In genomic region chr9:18431687-18432086, GRCm38 (mm10) we compare ENCODE assay signal across 14 mouse cellular contexts. TPM values are rescaled to one million over a fixed set of nuclear protein-coding genes. Genes with fewer than 3 reads are reported as not detected.
DNase-seq lines count a peak whose midpoint lies in the region; ATAC-seq and TF ChIP-seq lines count a peak whose summit lies in the region.
"Had no signal": no experiment of that assay in that cellular context is flagged by ENCODE, and none has a peak within 500 bp of the region (broad histone marks: within the 10 kb centered on the region; RNA-seq: fewer than 3 reads in every experiment).

No protein-coding gene starts in this region.

- no peak overlapping the region for H3K4me2 ChIP-seq in midbrain, postnatal 0 days (ENCODE audit: low read depth, low read length, poor library complexity, severe bottlenecking)
- H3K4me2 ChIP-seq: liver, embryonic 13.5 days had no signal

- H3K9me3 ChIP-seq in midbrain, postnatal 0 days (ENCODE audit: low read length) = no peaks in the 10 kb centered on the region
- H3K9me3 ChIP-seq in midbrain, embryonic 10.5 days (replicated peaks) = no peaks in the 10 kb centered on the region
- H3K9me3 ChIP-seq: liver, embryonic 13.5 days had no signal

- H3K4me3 ChIP-seq in midbrain, postnatal 0 days (ENCODE audit: low read depth, low read length) = no peak overlapping the region
- no peak overlapping the region for H3K4me3 ChIP-seq in midbrain, embryonic 10.5 days
- H3K4me3 ChIP-seq: liver, embryonic 13.5 days had no signal

- peak; percentile 9 for DNase-seq in adrenal gland, adult 2 months
- DNase-seq in adrenal gland, adult 18-20 months (ENCODE audit: low spot score in 2 of 2) = no peak
- peak; percentile 5 to 32 for DNase-seq in heart, adult 18-20 months
- DNase-seq in heart, adult 8-10 months (ENCODE audit: low spot score) = no peak
- DNase-seq in midbrain, postnatal 0 days (ENCODE audit: low spot score) = peak; percentile 40
- DNase-seq in midbrain, embryonic 10.5 days (ENCODE audit: low spot score) = no peak
- peak; percentile 1 to 7 for DNase-seq in layer of hippocampus, postnatal 36 days
- DNase-seq in embryo, embryonic 10.5 days (ENCODE audit: low spot score) = no peak
- DNase-seq: gastrocnemius, postnatal 25 days; kidney, postnatal 36 days; liver, embryonic 13.5 days; thymus, postnatal 4 days had no signal

- H3K27ac ChIP-seq in midbrain, postnatal 0 days (ENCODE audit: low read depth, low read length) = no peak overlapping the region
- no peak overlapping the region for H3K27ac ChIP-seq in midbrain, embryonic 10.5 days (replicated peaks)
- H3K27ac ChIP-seq: liver, embryonic 13.5 days had no signal

- 80% methylated on average over 10 of the region's 10 CpGs for WGBS in midbrain, postnatal 0 days
- 90% methylated on average over 10 of the region's 10 CpGs for WGBS in midbrain, embryonic 10.5 days

- H3K9ac ChIP-seq in midbrain, postnatal 0 days (replicated peaks; ENCODE audit: low read length, poor library complexity, severe bottlenecking) = no peak overlapping the region
- H3K9ac ChIP-seq: liver, embryonic 13.5 days had no signal

- TF ChIP-seq CTCF in midbrain, postnatal 0 days (IDR thresholded peaks at IDR 0.05) = no peak

- no peaks in the 10 kb centered on the region for H3K27me3 ChIP-seq in midbrain, postnatal 0 days (ENCODE audit: insufficient read depth, low read length)
- H3K27me3 ChIP-seq in midbrain, embryonic 10.5 days (ENCODE audit: low read depth, poor library complexity, severe bottlenecking) = no peaks in the 10 kb centered on the region
- H3K27me3 ChIP-seq: liver, embryonic 13.5 days had no signal

- no peaks in the 10 kb centered on the region for H3K4me1 ChIP-seq in midbrain, postnatal 0 days (ENCODE audit: insufficient read depth, low read length)
- H3K4me1 ChIP-seq in midbrain, embryonic 10.5 days = no peaks in the 10 kb centered on the region
- H3K4me1 ChIP-seq: liver, embryonic 13.5 days had no signal

- ATAC-seq in midbrain, postnatal 0 days (ENCODE audit: low FRiP score) = no peak

- H3K36me3 ChIP-seq in midbrain, postnatal 0 days (ENCODE audit: insufficient read depth, low read length) = no peaks in the 10 kb centered on the region
- H3K36me3 ChIP-seq in midbrain, embryonic 10.5 days = no peaks in the 10 kb centered on the region
- H3K36me3 ChIP-seq: liver, embryonic 13.5 days had no signal

RNA-seq across cellular contexts. Expression of gene Mbd3l2, which starts 1.2 kb away (rescaled TPM):
- total RNA-seq in adrenal gland, adult 2 months (2021) = not detected
- polyA plus RNA-seq in adrenal gland, adult 2 months (2012; rRNA removed) = not detected in 2 replicates
- total RNA-seq in adrenal gland, adult 18-20 months (2021) = not detected
- total RNA-seq in heart, adult 18-20 months (2021) = not detected
- not detected for total RNA-seq in heart, adult 8-10 months (2022)
- not detected in 2 replicates for total RNA-seq in midbrain, postnatal 0 days (2014; rRNA removed)
- not detected in 2 replicates for polyA plus RNA-seq in midbrain, postnatal 0 days (2015; fragmentation: Nextera tagmentation; extraction: Ambion mirVana)
- polyA plus RNA-seq in midbrain, embryonic 10.5 days (2016; fragmentation: Nextera tagmentation; extraction: Ambion mirVana) = not detected in 2 replicates
- total RNA-seq in layer of hippocampus, postnatal 36 days (2021) = not detected
- total RNA-seq: gastrocnemius, postnatal 25 days; MEL had no signal
- polyA plus RNA-seq: liver, embryonic 13.5 days had no signal

RNA-seq across cellular contexts. Expression of gene Ubtfl1, which starts 27.5 kb away (rescaled TPM):
- total RNA-seq in adrenal gland, adult 2 months (2021) = not detected
- polyA plus RNA-seq in adrenal gland, adult 2 months (2012; rRNA removed) = not detected in 2 replicates
- total RNA-seq in adrenal gland, adult 18-20 months (2021) = not detected
- not detected for total RNA-seq in heart, adult 18-20 months (2021)
- total RNA-seq in heart, adult 8-10 months (2022) = not detected
- total RNA-seq in midbrain, postnatal 0 days (2014; rRNA removed) = not detected in 2 replicates
- not detected in 2 replicates for polyA plus RNA-seq in midbrain, postnatal 0 days (2015; fragmentation: Nextera tagmentation; extraction: Ambion mirVana)
- polyA plus RNA-seq in midbrain, embryonic 10.5 days (2016; fragmentation: Nextera tagmentation; extraction: Ambion mirVana) = not detected in 2 replicates
- not detected for total RNA-seq in layer of hippocampus, postnatal 36 days (2021)
- total RNA-seq: gastrocnemius, postnatal 25 days; MEL had no signal
- polyA plus RNA-seq: liver, embryonic 13.5 days; neural tube, embryonic 14.5 days had no signal

RNA-seq across cellular contexts. Expression of gene Naalad2, which starts 28.9 kb away (rescaled TPM):
- 1 to 10 TPM; 4.0 TPM for total RNA-seq in adrenal gland, adult 2 months (2021)
- 0.09 and 0.20 TPM in 2 replicates for polyA plus RNA-seq in adrenal gland, adult 2 months (2012; rRNA removed)
- total RNA-seq in adrenal gland, adult 18-20 months (2021) = 1 to 10 TPM; 4.2 to 4.6 TPM
- total RNA-seq in heart, adult 18-20 months (2021) = 1 to 10 TPM; 6.1 to 6.6 TPM
- 1 to 10 TPM; 5.5 to 7.9 (median 6.3) TPM for total RNA-seq in heart, adult 8-10 months (2022)
- total RNA-seq in midbrain, postnatal 0 days (2014; rRNA removed) = 1.9 and 2.1 TPM in 2 replicates
- 0.94 and 1.9 TPM in 2 replicates for polyA plus RNA-seq in midbrain, postnatal 0 days (2015; fragmentation: Nextera tagmentation; extraction: Ambion mirVana)
- 1.3 and 1.6 TPM in 2 replicates for polyA plus RNA-seq in midbrain, embryonic 10.5 days (2016; fragmentation: Nextera tagmentation; extraction: Ambion mirVana)
- 1 to 10 TPM in 1 of 2 experiments, under 1 TPM in 1; 0.47 to 1.0 TPM for total RNA-seq in layer of hippocampus, postnatal 36 days (2021)

RNA-seq across cellular contexts. Expression of gene Zfp558, which starts 46.4 kb away (rescaled TPM):
- total RNA-seq in adrenal gland, adult 2 months (2021) = 1 to 10 TPM in 1 of 2 experiments, under 1 TPM in 1; 0.69 to 1.3 TPM
- not detected in 2 replicates for polyA plus RNA-seq in adrenal gland, adult 2 months (2012; rRNA removed)
- total RNA-seq in adrenal gland, adult 18-20 months (2021) = 1 to 10 TPM in 1 of 2 experiments, under 1 TPM in 1; 0.60 to 1.4 TPM
- total RNA-seq in heart, adult 18-20 months (2021) = 1 to 10 TPM; 1.7 to 1.9 TPM
- total RNA-seq in heart, adult 8-10 months (2022) = 1 to 10 TPM in 3 of 4 experiments, under 1 TPM in 1; 0.97 to 2.3 (median 1.5) TPM
- total RNA-seq in midbrain, postnatal 0 days (2014; rRNA removed) = 36.1 and 43.1 TPM in 2 replicates
- polyA plus RNA-seq in midbrain, postnatal 0 days (2015; fragmentation: Nextera tagmentation; extraction: Ambion mirVana) = 25.6 and 26.7 TPM in 2 replicates
- polyA plus RNA-seq in midbrain, embryonic 10.5 days (2016; fragmentation: Nextera tagmentation; extraction: Ambion mirVana) = 10.2 and 13.2 TPM in 2 replicates
- total RNA-seq in layer of hippocampus, postnatal 36 days (2021) = 1 to 10 TPM; 2.5 to 2.8 TPM
- total RNA-seq: MEL had no signal

RNA-seq across cellular contexts. Expression of gene Mbd3l1, which starts 46.5 kb away (rescaled TPM):
- not detected for total RNA-seq in adrenal gland, adult 2 months (2021)
- not detected in 2 replicates for polyA plus RNA-seq in adrenal gland, adult 2 months (2012; rRNA removed)
- not detected for total RNA-seq in adrenal gland, adult 18-20 months (2021)
- total RNA-seq in heart, adult 18-20 months (2021) = not detected
- total RNA-seq in heart, adult 8-10 months (2022) = not detected
- total RNA-seq in midbrain, postnatal 0 days (2014; rRNA removed) = not detected in 2 replicates
- polyA plus RNA-seq in midbrain, postnatal 0 days (2015; fragmentation: Nextera tagmentation; extraction: Ambion mirVana) = not detected in 2 replicates
- not detected in 2 replicates for polyA plus RNA-seq in midbrain, embryonic 10.5 days (2016; fragmentation: Nextera tagmentation; extraction: Ambion mirVana)
- total RNA-seq in layer of hippocampus, postnatal 36 days (2021) = not detected
- total RNA-seq: gastrocnemius, postnatal 25 days; MEL had no signal
- polyA plus RNA-seq: liver, embryonic 13.5 days; neural tube, embryonic 14.5 days had no signal

Comparison
In these comparisons a context has a peak if more than half of its experiments do, and no peak if none do; other contexts are left out.
1. DNase-seq: peak in adrenal gland, adult 2 months (single experiment), heart, adult 18-20 months (2 of 2), midbrain, postnatal 0 days (single experiment) and layer of hippocampus, postnatal 36 days (2 of 2); none in adrenal gland, adult 18-20 months (0 of 2), heart, adult 8-10 months (single experiment), midbrain, embryonic 10.5 days (single experiment) and embryo, embryonic 10.5 days (single experiment).